Mouse (Mus musculus) lung, postnatal 0 days (tissue): ENCODE results near the gene Prkce.

Source experiments
- CTCF ChIP-seq: IDR thresholded peaks from 2 replicates; pipeline ENCODE4 v1.5.1; 2016; ENCODE audit warnings: antibody characterized with exemption, mild to moderate bottlenecking
- EP300 ChIP-seq: IDR thresholded peaks from 2 replicates; pipeline ENCODE4 v1.6.1; 2016; ENCODE audit warnings: antibody characterized with exemption, mild to moderate bottlenecking, control low read depth

GRCm38 (mm10) chr17:86242291-86242690 lies 74.7 kb downstream of the Prkce start:
- no peak for TF ChIP-seq CTCF
- TF ChIP-seq EP300, result no peak
